Mouse (Mus musculus) liver, embryonic 14.5 days (tissue): ENCODE data around the gene Gcgr. TPM values are rescaled to one million over a fixed set of nuclear protein-coding genes. Genes with fewer than 3 reads are reported as not detected.
A peak's percentile ranks its signal among the peaks of the same experiment; 100 is the strongest.

Experiments used
- ATAC-seq: fragments of 200-750 bp; cut with Nextera tagmentation; 2 replicates; pipeline ENCODE4 v1.8.0; 2017; ENCODE audit warnings: moderate number of reproducible peaks, mild to moderate bottlenecking, moderate library complexity; ENCODE audit not compliant: insufficient read depth
- DNase-seq, 3 experiments: peaks; one replicate each; pipeline ENCODE4 v3.0.0-alpha.2; 2012 to 2013; ENCODE audit warnings: low read depth in 3 of 3, low spot score in 3 of 3
- H3K27ac ChIP-seq: fragments of 300-500 bp; sonication (generic); 2 replicates; pipeline ENCODE4 v1.5.1; 2014; ENCODE audit warnings: moderate library complexity, mild to moderate bottlenecking, control low read depth, inconsistent platforms
- H3K27me3 ChIP-seq: fragments of 300-500 bp; sonication (generic); 2 replicates; pipeline ENCODE4 v1.6.1; 2014; ENCODE audit warnings: mild to moderate bottlenecking, low read length, moderate library complexity; ENCODE audit not compliant: control insufficient read depth, insufficient read depth
- H3K36me3 ChIP-seq: fragments of 300-500 bp; sonication (generic); replicated peaks from 2 replicates; pipeline ENCODE4 v1.6.1; 2014; ENCODE audit warnings: low read depth; ENCODE audit not compliant: control insufficient read depth, insufficient read depth
- H3K4me1 ChIP-seq, 2 experiments: fragments of 200-500 bp in 1 of 2; fragments of 300-500 bp in 1 of 2; sonication (generic) in 1 of 2; replicated peaks; 2 replicates each; pipeline ENCODE4 v1.6.1; 2012 to 2014; ENCODE audit warnings: antibody characterized with exemption in 1 of 2, inconsistent platforms in 1 of 2, low read length in 1 of 2; ENCODE audit not compliant: control insufficient read depth in 2 of 2, insufficient read depth in 2 of 2
- H3K4me2 ChIP-seq: fragments of 300-500 bp; sonication (generic); 2 replicates; pipeline ENCODE4 v1.6.1; 2014; ENCODE audit warnings: low read depth, mild to moderate bottlenecking, control low read depth, moderate library complexity
- H3K4me3 ChIP-seq, 2 experiments: fragments of 200-500 bp in 1 of 2; fragments of 300-500 bp in 1 of 2; sonication (generic) in 1 of 2; 2 replicates each; pipeline ENCODE4 v1.5.1; 2012 to 2014; ENCODE audit warnings: low read depth in 2 of 2, low read length in 2 of 2, mild to moderate bottlenecking in 2 of 2, control low read depth in 1 of 2, inconsistent platforms in 1 of 2, moderate library complexity in 1 of 2; ENCODE audit not compliant: insufficient read depth in 1 of 2
- H3K9ac ChIP-seq: fragments of 300-500 bp; sonication (generic); replicated peaks from 2 replicates; pipeline ENCODE4 v1.6.1; 2014; ENCODE audit warnings: mild to moderate bottlenecking, control low read depth, moderate library complexity
- H3K9me3 ChIP-seq: fragments of 300-500 bp; sonication (generic); 2 replicates; pipeline ENCODE4 v1.6.1; 2016; ENCODE audit warnings: low read length, mixed read lengths; ENCODE audit not compliant: control insufficient read depth
- CTCF ChIP-seq: IDR thresholded peaks from 2 replicates; pipeline ENCODE4 v1.5.1; 2016; ENCODE audit warnings: antibody characterized with exemption, low read depth, control low read depth
- EP300 ChIP-seq: IDR thresholded peaks from 2 replicates; pipeline ENCODE4 v1.6.1; 2016; ENCODE audit warnings: antibody characterized with exemption, low read depth
- WGBS: fragments of 180-500 bp; shearing (Covaris S2); extraction: QIAGEN DNeasy Blood & Tissue Kit; methylation state at CpG from one replicate; pipeline ENCODE4 v1.1.7; 2014; ENCODE audit not compliant: insufficient replicate concordance; 5-methylcytosine and 5-hydroxymethylcytosine counted together
- polyA plus RNA-seq, 2 experiments: library from polyadenylated mRNA; depleted of rRNA in 1 of 2; stranded (reverse) in 1 of 2; unstranded in 1 of 2; fragments of >200 nt; fragmentation: Nextera tagmentation in 1 of 2; extraction: Ambion mirVana in 1 of 2; gene quantifications; 2 replicates each; pipeline versions ENCODE4 v1.2.1 to v1.2.3; 2012 to 2014

Gcgr gene
- polyA plus RNA-seq, 2 experiments: 11.6 to 19.8 TPM

GRCm38 (mm10) chr11:120501701-120502100, 28.8 kb upstream of the Gcgr start:
- Histone ChIP-seq H3K9ac (no peak overlapping the region), H3K4me3 (no peak overlapping the region), H3K27me3 (no peaks in the 10 kb centered on the region), H3K36me3 (peaks cover 4% of the 10 kb centered on the region), H3K4me1 (peaks cover 0 to 3% of the 10 kb centered on the region in 2 experiments; a peak in 1 of 4 replicates), H3K27ac (no peak overlapping the region), H3K4me2 (no peak overlapping the region), H3K9me3 (no peaks in the 10 kb centered on the region)
- 65% methylated on average over 4 of the region's 4 CpGs for WGBS
- no peak for DNase-seq
- TF ChIP-seq EP300 (no peak), CTCF (no peak)
- ATAC-seq: no peak

DNA sequence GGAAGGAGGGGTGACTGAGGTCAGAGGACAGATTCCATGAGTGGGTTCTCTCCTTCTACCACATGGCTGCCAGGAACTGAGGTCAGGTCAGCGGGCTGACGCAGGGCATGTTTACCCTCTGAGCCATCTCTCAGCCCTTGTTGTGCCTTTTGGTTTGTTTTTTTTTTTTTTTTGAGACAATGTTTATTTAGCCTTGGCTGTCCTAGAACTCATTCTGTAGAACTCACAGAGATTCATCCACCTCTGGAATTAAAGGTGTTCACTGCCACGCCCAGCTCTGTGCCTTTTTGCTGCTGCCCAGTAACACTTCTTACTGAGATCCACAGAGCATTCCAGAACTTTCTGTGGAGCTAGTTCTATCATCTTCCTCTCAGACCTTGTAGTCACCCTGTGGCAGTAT, 24.8 kb upstream of the Gcgr start:
- Histone ChIP-seq H3K27ac (no peak overlapping the region), H3K27me3 (no peaks in the 10 kb centered on the region), H3K9me3 (no peaks in the 10 kb centered on the region), H3K4me3 (no peak overlapping the region), H3K4me1 (peaks cover 11 to 17% of the 10 kb centered on the region in 2 experiments), H3K9ac (no peak overlapping the region), H3K36me3 (no peaks in the 10 kb centered on the region), H3K4me2 (no peak overlapping the region)
- no peak for ATAC-seq
- no peak for TF ChIP-seq CTCF
- TF ChIP-seq EP300: no peak
- 70% methylated on average over 3 of the region's 3 CpGs for WGBS
- DNase-seq: no peak

- TF ChIP-seq EP300 (no peak), CTCF (peak; percentile 62)
- 40% methylated on average over 4 of the region's 4 CpGs for WGBS
- Histone ChIP-seq H3K27me3 (no peaks in the 10 kb centered on the region), H3K27ac (no peak overlapping the region), H3K4me3 (no peak overlapping the region), H3K9ac (no peak overlapping the region), H3K9me3 (no peaks in the 10 kb centered on the region), H3K36me3 (no peaks in the 10 kb centered on the region), H3K4me2 (no peak overlapping the region), H3K4me1 (peaks cover 11 to 21% of the 10 kb centered on the region in 2 experiments)
- DNase-seq (no peak), ATAC-seq (no peak)
Measured at GRCm38 (mm10) chr11:120506899-120507298, 23.6 kb upstream of the Gcgr start.

DNA sequence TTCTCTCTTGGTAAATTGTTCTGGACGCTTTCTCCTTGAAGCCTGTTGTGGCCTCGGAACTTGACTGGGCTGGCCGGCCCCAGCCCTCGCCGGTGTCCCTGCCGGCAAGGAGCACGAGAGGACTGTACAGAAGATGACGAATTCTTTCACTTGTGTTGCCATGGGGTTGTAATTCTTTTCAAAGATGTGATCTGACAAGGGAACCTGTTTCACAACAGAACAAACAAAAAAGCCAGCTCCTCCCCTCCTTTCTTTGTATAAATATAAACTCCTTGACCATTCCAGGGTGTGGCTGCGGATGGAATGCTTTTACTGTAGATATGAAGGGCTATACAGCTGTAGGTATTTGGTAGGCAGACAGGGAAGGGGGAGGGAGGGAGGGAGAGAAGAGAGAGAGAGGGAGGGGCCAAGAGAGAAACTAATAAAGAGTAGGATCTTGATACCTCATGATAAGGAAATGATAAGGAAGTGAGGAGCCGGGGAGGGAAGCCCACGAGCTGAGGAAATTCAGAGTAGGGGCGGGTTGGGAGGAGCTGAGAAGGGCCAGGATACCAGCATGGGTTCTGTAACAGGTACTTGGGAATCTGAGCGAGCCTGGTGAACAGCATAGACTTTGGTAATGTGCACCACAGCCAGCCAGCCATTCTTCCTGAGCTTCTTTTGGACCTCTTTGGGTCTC, 22.7 kb upstream of the Gcgr start:
- Histone ChIP-seq H3K27me3 (no peaks in the 10 kb centered on the region), H3K27ac (no peak overlapping the region), H3K4me2 (no peak overlapping the region), H3K9ac (no peak overlapping the region), H3K9me3 (no peaks in the 10 kb centered on the region), H3K4me3 (no peak overlapping the region), H3K4me1 (peaks cover 11 to 21% of the 10 kb centered on the region in 2 experiments), H3K36me3 (no peaks in the 10 kb centered on the region)
- TF ChIP-seq EP300 (no peak), CTCF (no peak)
- ATAC-seq (no peak), DNase-seq (no peak)
- WGBS: 67% methylated on average over 13 of the region's 13 CpGs

DNA sequence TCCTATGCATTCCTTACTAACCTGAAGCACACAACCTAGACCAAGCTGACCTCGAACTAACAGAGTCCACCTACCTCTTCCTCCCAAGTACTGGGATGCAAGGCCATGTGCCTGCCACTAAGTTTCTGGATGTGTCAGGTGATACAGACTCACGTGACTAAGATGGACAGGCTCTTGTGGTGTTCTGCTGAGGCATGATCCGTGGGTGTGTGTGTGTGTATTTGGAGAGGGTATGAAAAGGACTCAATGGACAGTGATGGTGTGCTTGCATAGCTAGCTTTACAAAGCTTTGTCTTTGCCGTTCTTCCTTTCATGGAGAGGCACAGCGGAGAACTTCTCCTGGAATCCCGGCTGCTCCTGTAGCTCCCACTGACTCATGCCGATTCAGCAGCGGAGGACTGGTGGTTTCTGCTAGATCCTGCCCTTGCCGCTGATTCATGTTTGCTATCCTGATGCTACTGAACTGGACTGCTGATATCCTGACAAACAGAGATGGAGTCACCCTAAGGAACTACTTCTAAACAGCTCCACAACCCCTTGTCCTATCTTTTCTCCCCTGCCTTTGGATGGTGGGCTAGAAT, 22.1 kb upstream of the Gcgr start:
- H3K4me2 ChIP-seq: no peak overlapping the region
- H3K27ac ChIP-seq: no peak overlapping the region
- no peaks in the 10 kb centered on the region for H3K27me3 ChIP-seq
- no peak for ATAC-seq
- H3K4me1 ChIP-seq: peaks cover 11 to 21% of the 10 kb centered on the region in 2 experiments
- no peaks in the 10 kb centered on the region for H3K36me3 ChIP-seq
- DNase-seq: no peak
- no peaks in the 10 kb centered on the region for H3K9me3 ChIP-seq
- no peak overlapping the region for H3K9ac ChIP-seq
- no peak overlapping the region for H3K4me3 ChIP-seq
- 83% methylated on average over 9 of the region's 9 CpGs for WGBS
- TF ChIP-seq EP300 (no peak), CTCF (no peak)
